Mouse (Mus musculus) thymus, adult 18-20 months (tissue): Measurements from ENCODE around the gene Kcna2.

Experiments used
- DNase-seq, 2 experiments: peaks; one replicate each; pipeline ENCODE4 v3.0.0; 2022; ENCODE audit warnings: mixed read lengths in 2 of 2

Kcna2 gene

GRCm38 (mm10) chr3:107153772-107154655 is 53.1 kb downstream of the Kcna2 start:
- no peak for DNase-seq

DNA sequence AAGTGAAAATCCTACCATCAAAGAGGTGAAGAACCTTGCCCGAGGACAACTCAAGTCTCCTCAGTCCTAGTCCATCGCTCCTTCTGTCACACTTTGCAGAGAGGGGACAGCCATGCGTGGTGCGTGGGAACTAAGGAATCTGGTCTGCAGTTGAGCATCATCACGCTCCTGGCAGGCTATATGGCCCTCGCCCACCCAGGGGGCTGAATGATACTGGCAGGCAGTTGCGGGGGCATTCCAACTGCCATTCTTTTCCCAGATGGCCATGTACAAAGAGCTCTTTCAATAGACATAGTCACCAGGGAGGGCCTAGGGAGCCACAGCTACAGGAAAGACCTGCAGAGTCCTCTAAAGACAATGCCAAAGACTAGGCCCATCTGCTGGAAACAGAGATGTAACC is 57.9 kb downstream of the Kcna2 start:
- no peak for DNase-seq

DNA sequence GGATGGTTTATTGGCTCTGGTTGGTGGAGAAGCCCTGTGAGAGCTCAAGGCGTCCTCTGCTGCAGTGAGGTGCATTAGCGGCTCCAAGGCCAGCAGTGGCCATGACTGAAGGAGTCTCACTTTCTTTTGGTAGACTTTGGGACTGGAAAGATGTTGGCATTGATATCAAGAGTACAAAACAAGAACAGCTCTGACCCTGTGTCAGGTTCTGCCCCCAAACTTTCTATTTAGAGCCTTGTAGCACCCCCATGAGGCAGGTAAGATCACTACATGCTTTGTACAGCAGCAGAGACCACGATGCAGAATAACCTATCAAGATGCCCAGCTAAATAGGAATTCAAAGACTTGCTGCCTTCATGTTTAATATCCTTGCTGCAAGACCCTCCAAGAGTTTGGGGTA is 58.5 kb downstream of the Kcna2 start:
- DNase-seq: peak in 1 of 2 experiments; percentile 22

DNA sequence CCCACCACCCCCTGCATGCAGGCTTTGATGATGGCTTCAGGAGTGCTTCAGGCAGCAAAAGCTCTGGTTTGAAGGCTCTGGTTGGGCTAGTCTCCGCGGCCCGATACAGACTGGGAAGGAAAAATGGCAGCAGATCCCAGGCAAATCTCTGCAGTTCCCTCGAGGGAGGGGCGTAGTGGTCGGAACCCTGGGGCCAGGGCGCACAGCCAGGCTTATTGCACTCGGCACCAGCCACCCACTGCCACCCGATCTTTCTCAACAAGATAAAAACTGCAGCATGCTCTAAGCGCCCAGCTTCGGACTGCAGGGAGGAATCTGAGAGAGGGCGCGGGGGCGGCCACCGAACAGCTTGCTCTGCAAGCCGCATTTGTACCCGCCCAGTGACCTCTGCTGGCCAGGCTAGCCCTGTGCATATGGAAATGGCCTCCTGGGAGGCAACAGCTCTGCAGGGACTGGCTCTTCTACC is 58.9 kb downstream of the Kcna2 start:
- DNase-seq: no peak

DNA sequence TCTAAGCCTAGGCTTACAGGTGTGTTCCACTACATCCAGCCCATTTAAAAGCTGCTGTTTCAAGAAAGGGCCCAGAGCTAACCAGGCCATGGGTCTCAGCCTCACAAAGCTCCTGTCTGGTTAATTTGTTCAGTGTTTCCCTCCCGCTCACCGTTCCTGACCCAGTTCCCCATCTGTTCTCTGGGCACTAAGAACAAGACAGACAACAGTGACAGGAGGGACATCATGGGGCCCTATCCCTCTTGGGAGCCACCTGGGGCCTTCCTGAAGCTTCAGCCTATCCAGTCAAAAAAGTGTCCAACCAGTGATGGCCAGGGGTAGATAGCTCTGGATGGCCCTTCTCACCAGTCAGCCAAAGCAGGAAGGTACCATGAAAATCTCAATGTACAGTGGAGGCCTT is 61.8 kb downstream of the Kcna2 start:
- no peak for DNase-seq
